Mouse (Mus musculus): ENCODE data around the gene Spink4. TPM values are rescaled to one million over a fixed set of nuclear protein-coding genes. Genes with fewer than 3 reads are reported as not detected.

Spink4 gene
- polyA plus RNA-seq (2015; fragmentation: Nextera tagmentation; extraction: Ambion mirVana): 539 and 560 TPM in 2 replicates

- Histone ChIP-seq H3K9me3 (ENCODE audit: control insufficient read depth, low read length) (no peaks in the 10 kb centered on the region), H3K4me2 (ENCODE audit: low read depth, low read length) (no peak within 1 kb of the TSS), H3K27ac (ENCODE audit: low read length) (no peak within 1 kb of the TSS), H3K27me3 (replicated peaks; ENCODE audit: control insufficient read depth, insufficient read depth, low read length) (no peaks in the 10 kb centered on the region), H3K4me3 (ENCODE audit: low read length) (no peak within 1 kb of the TSS), H3K36me3 (ENCODE audit: control insufficient read depth, insufficient read depth, low read length) (no peaks in the 10 kb centered on the region), H3K4me1 (ENCODE audit: control insufficient read depth, insufficient read depth, low read length) (no peaks in the 10 kb centered on the region), H3K9ac (ENCODE audit: low read depth, low read length) (no peak within 1 kb of the TSS)
- 33% methylated on average over 3 of the region's 3 CpGs for WGBS
- peak; percentile 82 for ATAC-seq
These were observed at the start of gene Spink4 for GRCm38 (mm10) chr4:40919785-40920184. TSS of gene Spink4 (plus strand) at chr4:40920052.

GRCm38 (mm10) chr4:40870206-40870605, 49.6 kb upstream of the Spink4 start:
- H3K9me3 ChIP-seq (ENCODE audit: control insufficient read depth, low read length): no peaks in the 10 kb centered on the region
- no peaks in the 10 kb centered on the region for H3K27me3 ChIP-seq (replicated peaks; ENCODE audit: control insufficient read depth, insufficient read depth, low read length)
- no peaks in the 10 kb centered on the region for H3K36me3 ChIP-seq (ENCODE audit: control insufficient read depth, insufficient read depth, low read length)
- no peak overlapping the region for H3K4me3 ChIP-seq (ENCODE audit: low read length)
- no peak overlapping the region for H3K9ac ChIP-seq (ENCODE audit: low read depth, low read length)
- ATAC-seq: no peak
- 86% methylated on average over 4 of the region's 4 CpGs for WGBS
- H3K27ac ChIP-seq (ENCODE audit: low read length): no peak overlapping the region
- H3K4me2 ChIP-seq (ENCODE audit: low read depth, low read length): no peak overlapping the region
- H3K4me1 ChIP-seq (ENCODE audit: control insufficient read depth, insufficient read depth, low read length): peaks cover 23% of the 10 kb centered on the region

- H3K27ac ChIP-seq (ENCODE audit: low read length): no peak overlapping the region
- WGBS: 88% methylated on average over 3 of the region's 3 CpGs
- H3K4me1 ChIP-seq (ENCODE audit: control insufficient read depth, insufficient read depth, low read length): peaks cover 32% of the 10 kb centered on the region
- no peak overlapping the region for H3K4me2 ChIP-seq (ENCODE audit: low read depth, low read length)
- no peak overlapping the region for H3K9ac ChIP-seq (ENCODE audit: low read depth, low read length)
- ATAC-seq: no peak
- no peaks in the 10 kb centered on the region for H3K9me3 ChIP-seq (ENCODE audit: control insufficient read depth, low read length)
- no peaks in the 10 kb centered on the region for H3K36me3 ChIP-seq (ENCODE audit: control insufficient read depth, insufficient read depth, low read length)
- no peaks in the 10 kb centered on the region for H3K27me3 ChIP-seq (replicated peaks; ENCODE audit: control insufficient read depth, insufficient read depth, low read length)
- H3K4me3 ChIP-seq (ENCODE audit: low read length): no peak overlapping the region
These were observed 47.7 kb upstream of the Spink4 start for GRCm38 (mm10) chr4:40872129-40872528.

GRCm38 (mm10) chr4:40873320-40873719, 46.5 kb upstream of the Spink4 start:
- Histone ChIP-seq H3K27ac (ENCODE audit: low read length) (peak overlapping the region; percentile 75), H3K4me2 (ENCODE audit: low read depth, low read length) (no peak overlapping the region)
- WGBS: 52% methylated on average over 2 of the region's 2 CpGs

GRCm38 (mm10) chr4:40874151-40874600, 45.7 kb upstream of the Spink4 start:
- Histone ChIP-seq H3K4me2 (ENCODE audit: low read depth, low read length) (no peak overlapping the region), H3K4me3 (ENCODE audit: low read length) (no peak overlapping the region), H3K27ac (ENCODE audit: low read length) (peak overlapping the region; percentile 75), H3K4me1 (ENCODE audit: control insufficient read depth, insufficient read depth, low read length) (peaks cover 26% of the 10 kb centered on the region), H3K27me3 (replicated peaks; ENCODE audit: control insufficient read depth, insufficient read depth, low read length) (no peaks in the 10 kb centered on the region), H3K9me3 (ENCODE audit: control insufficient read depth, low read length) (no peaks in the 10 kb centered on the region), H3K36me3 (ENCODE audit: control insufficient read depth, insufficient read depth, low read length) (no peaks in the 10 kb centered on the region), H3K9ac (ENCODE audit: low read depth, low read length) (no peak overlapping the region)
- peak; percentile 79 for ATAC-seq
- 21% methylated on average over 6 of the region's 6 CpGs for WGBS

More at GRCm38 (mm10) chr4:40873320-40873719, 46.5 kb upstream of the Spink4 start:
- no peak overlapping the region for H3K4me3 ChIP-seq (ENCODE audit: low read length)
- H3K27me3 ChIP-seq (replicated peaks; ENCODE audit: control insufficient read depth, insufficient read depth, low read length): no peaks in the 10 kb centered on the region
- peaks cover 34% of the 10 kb centered on the region for H3K4me1 ChIP-seq (ENCODE audit: control insufficient read depth, insufficient read depth, low read length)
- H3K9ac ChIP-seq (ENCODE audit: low read depth, low read length): no peak overlapping the region
- ATAC-seq: no peak
- H3K9me3 ChIP-seq (ENCODE audit: control insufficient read depth, low read length): no peaks in the 10 kb centered on the region
- no peaks in the 10 kb centered on the region for H3K36me3 ChIP-seq (ENCODE audit: control insufficient read depth, insufficient read depth, low read length)

- ATAC-seq: no peak; the same call in 1 of the 2 replicates
- Histone ChIP-seq H3K4me2 (ENCODE audit: low read depth, low read length) (no peak overlapping the region), H3K27me3 (replicated peaks; ENCODE audit: control insufficient read depth, insufficient read depth, low read length) (no peaks in the 10 kb centered on the region), H3K27ac (ENCODE audit: low read length) (no peak overlapping the region), H3K9ac (ENCODE audit: low read depth, low read length) (no peak overlapping the region), H3K9me3 (ENCODE audit: control insufficient read depth, low read length) (no peaks in the 10 kb centered on the region), H3K36me3 (ENCODE audit: control insufficient read depth, insufficient read depth, low read length) (no peaks in the 10 kb centered on the region), H3K4me1 (ENCODE audit: control insufficient read depth, insufficient read depth, low read length) (peaks cover 26% of the 10 kb centered on the region), H3K4me3 (ENCODE audit: low read length) (no peak overlapping the region)
- 72% methylated on average over 5 of the region's 5 CpGs for WGBS
These were observed 44.9 kb upstream of the Spink4 start for GRCm38 (mm10) chr4:40874794-40875552.

GRCm38 (mm10) chr4:40875842-40876241, 44.0 kb upstream of the Spink4 start:
- Histone ChIP-seq H3K9me3 (ENCODE audit: control insufficient read depth, low read length) (no peaks in the 10 kb centered on the region), H3K36me3 (ENCODE audit: control insufficient read depth, insufficient read depth, low read length) (no peaks in the 10 kb centered on the region), H3K4me1 (ENCODE audit: control insufficient read depth, insufficient read depth, low read length) (peaks cover 26% of the 10 kb centered on the region), H3K4me3 (ENCODE audit: low read length) (no peak overlapping the region), H3K4me2 (ENCODE audit: low read depth, low read length) (no peak overlapping the region), H3K9ac (ENCODE audit: low read depth, low read length) (no peak overlapping the region), H3K27ac (ENCODE audit: low read length) (no peak overlapping the region), H3K27me3 (replicated peaks; ENCODE audit: control insufficient read depth, insufficient read depth, low read length) (no peaks in the 10 kb centered on the region)
- 64% methylated on average over 20 of the region's 20 CpGs for WGBS
- ATAC-seq: 0 out of 2 replicates have a peak, but pooled peaks have one; percentile 12

GRCm38 (mm10) chr4:40876814-40877371, 43.0 kb upstream of the Spink4 start:
- no peak overlapping the region for H3K4me3 ChIP-seq (ENCODE audit: low read length)

GRCm38 (mm10) chr4:40877528-40877927, 42.3 kb upstream of the Spink4 start:
- H3K27me3 ChIP-seq (replicated peaks; ENCODE audit: control insufficient read depth, insufficient read depth, low read length): no peaks in the 10 kb centered on the region
- no peak overlapping the region for H3K4me2 ChIP-seq (ENCODE audit: low read depth, low read length)
- no peak overlapping the region for H3K4me3 ChIP-seq (ENCODE audit: low read length)
- no peaks in the 10 kb centered on the region for H3K9me3 ChIP-seq (ENCODE audit: control insufficient read depth, low read length)
- H3K9ac ChIP-seq (ENCODE audit: low read depth, low read length): no peak overlapping the region
- peak overlapping the region; percentile 66; the same call in 1 of the 2 replicates for H3K27ac ChIP-seq (ENCODE audit: low read length)
- ATAC-seq: no peak
- H3K4me1 ChIP-seq (ENCODE audit: control insufficient read depth, insufficient read depth, low read length): peaks cover 26% of the 10 kb centered on the region
- WGBS: 78% methylated on average over 5 of the region's 5 CpGs
- H3K36me3 ChIP-seq (ENCODE audit: control insufficient read depth, insufficient read depth, low read length): no peaks in the 10 kb centered on the region

More at GRCm38 (mm10) chr4:40876814-40877371, 43.0 kb upstream of the Spink4 start:
- peak; percentile 62 for ATAC-seq
- H3K4me2 ChIP-seq (ENCODE audit: low read depth, low read length): peak overlapping the region; percentile 15; the same call in 1 of the 2 replicates
- H3K36me3 ChIP-seq (ENCODE audit: control insufficient read depth, insufficient read depth, low read length): no peaks in the 10 kb centered on the region
- no peaks in the 10 kb centered on the region for H3K9me3 ChIP-seq (ENCODE audit: control insufficient read depth, low read length)
- no peaks in the 10 kb centered on the region for H3K27me3 ChIP-seq (replicated peaks; ENCODE audit: control insufficient read depth, insufficient read depth, low read length)
- H3K4me1 ChIP-seq (ENCODE audit: control insufficient read depth, insufficient read depth, low read length): peaks cover 26% of the 10 kb centered on the region
- peak overlapping the region; percentile 66 for H3K27ac ChIP-seq (ENCODE audit: low read length)
- WGBS: 22% methylated on average over 12 of the region's 12 CpGs
- 0 out of 2 replicates have a peak overlapping the region, but pooled peaks have one; percentile 21 for H3K9ac ChIP-seq (ENCODE audit: low read depth, low read length)

All from intestine, embryonic 16.5 days (tissue).